Mouse (Mus musculus): ENCODE data around the gene Gm4981. TPM values are rescaled to one million over a fixed set of nuclear protein-coding genes. Genes with fewer than 3 reads are reported as not detected.

Gm4981 gene
- total and polyA plus RNA-seq, 3 experiments, result not detected

- peaks cover 0 to 4% of the 10 kb centered on the region in 2 experiments; a peak in 2 of 4 replicates for H3K4me1 ChIP-seq (ENCODE audit: control insufficient read depth in 1 of 2, insufficient read depth in 2 of 2, low read length in 2 of 2)
These were observed 22.0 kb upstream of the Gm4981 start for GRCm38 (mm10) chr10:58258466-58258865.

GRCm38 (mm10) chr10:58255954-58256353, 19.5 kb upstream of the Gm4981 start:
- Histone ChIP-seq H3K79me2 (ENCODE audit: control insufficient read depth, insufficient read depth, low read length, poor library complexity) (peaks cover 2% of the 10 kb centered on the region), H3K9me3 (replicated peaks; ENCODE audit: insufficient read depth, low read length) (no peaks in the 10 kb centered on the region), H3K4me3 (ENCODE audit: control insufficient read depth in 1 of 2, insufficient read depth in 1 of 2, low read depth in 2 of 2, low read length in 2 of 2) (peak overlapping the region; percentile 59 to 93), H3K9ac (ENCODE audit: control insufficient read depth, low read depth, low read length, poor library complexity, severe bottlenecking) (peak overlapping the region; percentile 80), H3K36me3 (ENCODE audit: control insufficient read depth in 1 of 2, insufficient read depth in 2 of 2, low read length in 2 of 2) (peaks cover 0 to 13% of the 10 kb centered on the region in 2 experiments; a peak in 2 of 4 replicates), H3K4me1 (ENCODE audit: control insufficient read depth in 1 of 2, insufficient read depth in 2 of 2, low read length in 2 of 2) (peaks cover 0 to 4% of the 10 kb centered on the region in 2 experiments; a peak in 2 of 4 replicates), H3K27me3 (ENCODE audit: control insufficient read depth in 1 of 2, insufficient read depth in 2 of 2, low read length in 2 of 2) (no peaks in the 10 kb centered on the region), H3K27ac (ENCODE audit: control insufficient read depth, low read depth, low read length) (no peak overlapping the region)
- no peak for TF ChIP-seq MAFK (IDR thresholded peaks at IDR 0.05; ENCODE audit: borderline replicate concordance, low read depth, low read length)
- TF ChIP-seq SMC3 (IDR thresholded peaks at IDR 0.05; ENCODE audit: low read depth, low read length), result no peak
- no peak for TF ChIP-seq CHD2 (IDR thresholded peaks at IDR 0.05; ENCODE audit: low read length)
- TF ChIP-seq NRF1 (IDR thresholded peaks at IDR 0.05; ENCODE audit: insufficient read depth, low read depth, low read length, poor library complexity, severe bottlenecking), result no peak
- TF ChIP-seq ZNF384 (IDR thresholded peaks at IDR 0.05; ENCODE audit: low read depth, low read length), result 0 out of 2 replicates have a peak, but pooled peaks have one; percentile 22
- TF ChIP-seq JUND (IDR thresholded peaks at IDR 0.05; ENCODE audit: low read depth, low read length), result no peak
- no peak for TF ChIP-seq ZMIZ1 (IDR thresholded peaks at IDR 0.05; ENCODE audit: low read depth, low read length)
- TF ChIP-seq EP300 (IDR thresholded peaks at IDR 0.05; ENCODE audit: low read depth in 1 of 2, low read length in 2 of 2), result no peak
- no peak for TF ChIP-seq USF2 (IDR thresholded peaks at IDR 0.05; ENCODE audit: borderline replicate concordance in 1 of 2, insufficient read depth in 1 of 2, low read depth in 1 of 2, low read length in 2 of 2)
- no peak; the same call in 1 of the 2 replicates for TF ChIP-seq SIN3A (IDR thresholded peaks at IDR 0.05; ENCODE audit: low read length)
- peak; percentile 48 for TF ChIP-seq GATA1 (IDR thresholded peaks at IDR 0.05; ENCODE audit: low read depth, low read length)
- no peak for TF ChIP-seq HCFC1 (IDR thresholded peaks at IDR 0.05; ENCODE audit: low read depth, low read length)
- TF ChIP-seq UBTF (IDR thresholded peaks at IDR 0.05; ENCODE audit: borderline replicate concordance, insufficient read depth, low read depth, low read length), result no peak
- no peak for TF ChIP-seq CTCF (IDR thresholded peaks at IDR 0.05 in 2 of 3, conservative IDR thresholded peaks at IDR 0.05 in 1 of 3; ENCODE audit: control insufficient read depth in 1 of 3, insufficient read depth in 1 of 3, low read depth in 2 of 3, low read length in 3 of 3, poor library complexity in 1 of 3, severe bottlenecking in 1 of 3)
- no peak for TF ChIP-seq MAX (IDR thresholded peaks at IDR 0.05; ENCODE audit: low read length)
- no peak for TF ChIP-seq ETS1 (IDR thresholded peaks at IDR 0.05; ENCODE audit: low read depth, low read length)
- TF ChIP-seq MEF2A (IDR thresholded peaks at IDR 0.05; ENCODE audit: extremely low read depth, insufficient replicate concordance, low read depth, low read length, poor library complexity, severe bottlenecking), result no peak
- TF ChIP-seq MXI1 (IDR thresholded peaks at IDR 0.05; ENCODE audit: low read depth, low read length), result 0 out of 2 replicates have a peak, but pooled peaks have one; percentile 19
- TF ChIP-seq MAZ (IDR thresholded peaks at IDR 0.05; ENCODE audit: low read depth, low read length), result no peak
- no peak for TF ChIP-seq ZC3H11A (IDR thresholded peaks at IDR 0.05; ENCODE audit: low read depth, low read length)
- no peak for TF ChIP-seq GABPA (IDR thresholded peaks at IDR 0.05; ENCODE audit: low read depth, low read length)
- peak; percentile 50 for DNase-seq (ENCODE audit: low read depth, low spot score)

More at GRCm38 (mm10) chr10:58258466-58258865, 22.0 kb upstream of the Gm4981 start:
- Histone ChIP-seq H3K79me2 (ENCODE audit: control insufficient read depth, insufficient read depth, low read length, poor library complexity) (peaks cover 2% of the 10 kb centered on the region), H3K9me3 (replicated peaks; ENCODE audit: insufficient read depth, low read length) (no peaks in the 10 kb centered on the region), H3K27ac (ENCODE audit: control insufficient read depth, low read depth, low read length) (no peak overlapping the region), H3K9ac (ENCODE audit: control insufficient read depth, low read depth, low read length, poor library complexity, severe bottlenecking) (no peak overlapping the region), H3K4me3 (ENCODE audit: control insufficient read depth in 1 of 2, insufficient read depth in 1 of 2, low read depth in 2 of 2, low read length in 2 of 2) (no peak overlapping the region), H3K27me3 (ENCODE audit: control insufficient read depth in 1 of 2, insufficient read depth in 2 of 2, low read length in 2 of 2) (no peaks in the 10 kb centered on the region), H3K36me3 (ENCODE audit: control insufficient read depth in 1 of 2, insufficient read depth in 2 of 2, low read length in 2 of 2) (peaks cover 6 to 13% of the 10 kb centered on the region in 2 experiments)
- TF ChIP-seq MYC (IDR thresholded peaks at IDR 0.05; ENCODE audit: low read depth, low read length), result no peak
- TF ChIP-seq SMC3 (IDR thresholded peaks at IDR 0.05; ENCODE audit: low read depth, low read length), result peak; percentile 34; the same call in 1 of the 2 replicates
- TF ChIP-seq CTCF (IDR thresholded peaks at IDR 0.05 in 2 of 3, conservative IDR thresholded peaks at IDR 0.05 in 1 of 3; ENCODE audit: control insufficient read depth in 1 of 3, insufficient read depth in 1 of 3, low read depth in 2 of 3, low read length in 3 of 3, poor library complexity in 1 of 3, severe bottlenecking in 1 of 3), result peak in 2 of 3 experiments; percentile 20 to 50; a peak in 4 of 6 replicates
- no peak for TF ChIP-seq ZMIZ1 (IDR thresholded peaks at IDR 0.05; ENCODE audit: low read depth, low read length)
- TF ChIP-seq CHD1 (IDR thresholded peaks at IDR 0.05; ENCODE audit: low read depth, low read length), result no peak
- TF ChIP-seq TCF12 (IDR thresholded peaks at IDR 0.05; ENCODE audit: low read depth, low read length), result no peak
- TF ChIP-seq RCOR1 (IDR thresholded peaks at IDR 0.05; ENCODE audit: low read depth, low read length), result no peak
- TF ChIP-seq KAT2A (conservative IDR thresholded peaks at IDR 0.05; ENCODE audit: low read depth, low read length), result no peak
- TF ChIP-seq RAD21 (IDR thresholded peaks at IDR 0.05; ENCODE audit: low read depth, low read length), result peak; percentile 35
- no peak for TF ChIP-seq MAX (IDR thresholded peaks at IDR 0.05; ENCODE audit: low read length)
- TF ChIP-seq HCFC1 (IDR thresholded peaks at IDR 0.05; ENCODE audit: low read depth, low read length), result no peak
- DNase-seq (ENCODE audit: low read depth, low spot score), result peak; percentile 30
